Mouse (Mus musculus): ENCODE data around the gene Gm5640. TPM values are rescaled to one million over a fixed set of nuclear protein-coding genes. Genes with fewer than 3 reads are reported as not detected.
"Not testable (repeated sequence)": the region's sequence is repeated elsewhere in the genome, so short reads cannot be mapped to it uniquely, and the experiment has no call there.

Gene Gm5640
- 0.13 and 0.26 TPM in 2 replicates for polyA plus RNA-seq (2015; fragmentation: Nextera tagmentation; extraction: Ambion mirVana)

DNA sequence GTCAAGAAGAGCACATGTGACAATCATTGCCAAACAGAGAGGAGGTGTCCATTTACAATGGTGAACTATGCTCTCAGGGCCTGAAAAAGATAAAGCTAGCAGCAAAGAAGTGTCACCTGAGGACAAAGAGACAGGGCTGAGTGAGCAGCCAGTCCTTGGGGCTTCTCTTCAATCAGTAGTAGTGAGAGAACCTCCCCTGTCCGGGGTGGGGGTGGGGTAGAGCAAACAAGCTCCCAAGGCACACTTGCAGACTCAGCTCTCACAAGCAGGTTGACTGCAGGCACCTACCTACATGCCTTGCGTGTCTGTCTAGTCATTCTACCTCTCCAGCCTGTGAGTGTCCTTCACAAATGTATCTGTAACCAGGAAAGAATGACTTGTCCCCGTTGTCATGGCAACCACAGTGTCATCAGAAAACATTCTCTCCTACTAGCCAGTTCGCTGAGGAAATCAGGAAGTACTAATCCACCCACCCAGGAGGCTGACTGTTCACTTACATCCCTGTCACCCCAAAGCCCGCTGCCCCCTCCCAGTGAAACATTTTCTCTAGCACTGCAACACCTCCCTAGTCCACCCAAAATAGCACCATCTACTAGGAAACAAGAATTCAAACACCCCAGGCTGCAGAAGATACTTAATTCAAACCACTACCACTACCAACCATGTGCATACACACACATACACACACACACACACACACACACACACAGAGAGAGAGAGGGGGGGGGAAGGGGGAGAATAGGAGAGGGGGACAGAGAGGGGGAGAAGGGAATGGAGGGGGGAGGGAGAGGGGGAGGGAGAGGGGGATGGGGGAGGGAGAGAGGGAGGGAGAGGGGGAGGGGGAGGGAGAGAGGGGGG, at the start of gene Gm5640:
Gene Gm5640, minus strand, starts transcription at position 170 of the 858 bp plus-strand sequence.
- H3K4me1 ChIP-seq (replicated peaks); H3K9me3 ChIP-seq; H3K4me2 ChIP-seq; H3K9ac ChIP-seq; H3K27me3 ChIP-seq; H3K36me3 ChIP-seq; H3K4me3 ChIP-seq; H3K27ac ChIP-seq (replicated peaks): not testable (repeated sequence)
- peak; percentile 87 for ATAC-seq (ENCODE audit: low FRiP score, low read depth)
- WGBS: 43% methylated on average over 2 of the region's 5 CpGs

DNA sequence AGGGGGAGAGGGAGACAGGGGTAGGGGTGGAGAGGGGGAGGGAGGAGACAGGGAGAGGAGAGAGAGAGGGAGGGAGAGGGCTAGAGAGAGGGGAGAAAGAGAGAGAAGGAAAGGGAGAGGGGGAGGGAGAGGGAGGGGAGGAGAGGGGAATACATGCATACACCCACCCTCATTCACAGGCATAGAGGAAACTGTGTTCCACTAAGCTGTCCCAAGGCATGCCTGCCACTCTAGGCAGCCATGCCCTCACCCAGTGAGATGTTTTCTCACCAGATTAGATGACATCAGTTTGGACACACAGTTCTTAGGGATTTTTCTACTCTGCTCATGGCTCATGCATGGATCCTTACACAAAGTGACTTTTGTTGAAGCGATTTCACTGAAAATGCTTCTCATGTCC, 958 bp upstream of the Gm5640 start:
- H3K4me2 ChIP-seq; H3K9ac ChIP-seq; H3K27ac ChIP-seq (replicated peaks); H3K36me3 ChIP-seq; ATAC-seq (ENCODE audit: low FRiP score, low read depth); H3K27me3 ChIP-seq; H3K4me1 ChIP-seq (replicated peaks); H3K9me3 ChIP-seq; H3K4me3 ChIP-seq: not testable (repeated sequence)
- no CpG with 5 or more reads among the region's 1 CpGs for WGBS

DNA sequence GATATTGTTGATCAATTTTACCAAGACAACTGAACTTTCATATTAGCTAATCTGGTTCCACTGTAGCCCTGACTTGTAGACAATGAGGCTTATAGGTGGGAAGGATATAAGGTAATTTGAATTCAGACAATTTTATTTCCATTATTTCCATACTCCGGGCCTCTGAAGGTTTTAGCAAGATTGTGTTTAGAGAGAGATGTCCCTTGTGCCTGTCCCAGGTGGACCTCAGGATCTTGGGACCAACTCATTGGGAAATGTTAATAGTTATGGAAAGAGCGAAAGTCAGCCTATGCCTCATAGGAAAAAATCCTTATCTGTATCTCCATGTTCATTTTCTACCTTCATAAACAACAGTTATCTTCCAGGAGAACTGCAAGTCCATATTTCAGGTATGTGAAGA, 53.1 kb downstream of the Gm5640 start, which contains the start of gene Olfr1325:
Gene Olfr1325, plus strand, starts transcription at position 301 of the 400 bp plus-strand sequence.
- Histone ChIP-seq H3K4me3 (no peak within 1 kb of the TSS), H3K4me2 (no peak within 1 kb of the TSS), H3K4me1 (replicated peaks) (no peaks in the 10 kb centered on the region), H3K27me3 (no peaks in the 10 kb centered on the region), H3K9me3 (no peaks in the 10 kb centered on the region), H3K27ac (replicated peaks) (no peak within 1 kb of the TSS), H3K36me3 (no peaks in the 10 kb centered on the region), H3K9ac (no peak within 1 kb of the TSS)
- WGBS: 91% methylated on average over 2 of the region's 2 CpGs
- ATAC-seq (ENCODE audit: low FRiP score, low read depth): no peak

Other genes starting within 250 kb of the Gm5640 start
- gene G6pdx, start 216.4 kb downstream of the Gm5640 start, polyA plus RNA-seq (2015; fragmentation: Nextera tagmentation; extraction: Ambion mirVana): 46.3 and 53.2 TPM in 2 replicates
- not detected in 2 replicates for gene Gm6880, start 164.2 kb downstream of the Gm5640 start, polyA plus RNA-seq (2015; fragmentation: Nextera tagmentation; extraction: Ambion mirVana)
- gene Olfr1326-ps1, start 70.7 kb downstream of the Gm5640 start, polyA plus RNA-seq (2015; fragmentation: Nextera tagmentation; extraction: Ambion mirVana): not detected in 2 replicates
- not detected in 2 replicates for gene Olfr1325, start 53.0 kb downstream of the Gm5640 start, polyA plus RNA-seq (2015; fragmentation: Nextera tagmentation; extraction: Ambion mirVana)
- not detected in 2 replicates for gene Gm6890, start 95.3 kb upstream of the Gm5640 start, polyA plus RNA-seq (2015; fragmentation: Nextera tagmentation; extraction: Ambion mirVana)
- 0.09 TPM in 1 of 2 replicates, not detected in the other for gene Gm5936, start 191.6 kb upstream of the Gm5640 start, polyA plus RNA-seq (2015; fragmentation: Nextera tagmentation; extraction: Ambion mirVana)